Mouse (Mus musculus) natural killer cell, adult 2 months (primary cell): ENCODE results near the gene Ankrd40.

ENCODE experiments used
- DNase-seq, 2 experiments: peaks; one replicate each; pipeline ENCODE4 v3.0.0; 2022; ENCODE audit warnings: low spot score in 2 of 2

The Ankrd40 gene

GRCm38 (mm10) chr11:94327693-94328643 lies at the start of gene Ankrd40:
TSS of gene Ankrd40 (plus strand) at chr11:94328001.
- DNase-seq = peak; percentile 82 to 89

DNA sequence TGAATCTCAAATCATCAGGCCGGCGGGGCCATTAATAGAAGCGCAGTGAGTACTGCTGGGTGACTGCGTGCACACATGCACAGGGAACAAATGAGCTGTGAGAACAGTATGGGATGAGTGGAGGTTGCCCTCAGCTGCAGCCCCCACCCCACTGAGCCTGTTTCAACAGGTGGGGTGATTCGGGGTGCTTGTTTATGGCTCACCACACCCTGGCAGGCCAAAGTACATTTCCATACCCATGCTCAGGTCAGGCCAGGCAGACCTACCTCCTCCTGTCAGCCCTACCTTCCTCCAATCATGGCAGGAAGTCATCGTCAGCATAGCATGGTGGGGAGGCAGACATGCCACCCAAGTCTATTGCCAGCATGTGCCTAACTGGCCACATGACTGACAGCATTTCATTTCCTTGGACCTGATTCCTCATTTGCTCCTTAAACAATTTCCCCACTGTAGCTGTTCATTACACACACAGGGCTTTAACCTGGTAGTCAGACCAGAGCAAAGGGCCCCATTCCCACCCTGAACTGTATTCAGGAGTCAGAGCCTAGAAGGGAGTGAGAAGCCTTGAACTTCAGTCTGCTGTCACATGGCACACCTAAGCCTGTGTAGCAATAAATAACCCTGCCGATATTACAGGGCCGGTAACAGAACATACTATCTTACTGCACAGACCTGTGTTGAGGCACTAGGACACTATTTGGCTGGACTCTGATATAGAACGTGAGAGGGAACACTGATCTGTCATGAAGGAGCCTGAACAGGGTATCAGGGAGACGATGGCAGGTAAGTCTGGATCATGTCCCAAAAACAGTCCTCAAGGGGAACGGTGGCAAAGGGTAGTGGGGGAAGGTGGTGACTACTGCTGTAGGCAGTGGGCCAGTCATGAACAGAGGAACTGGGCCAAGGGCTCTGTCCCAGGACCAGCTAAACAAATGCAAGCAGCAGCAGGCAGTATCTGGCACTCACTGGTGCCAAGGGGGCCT lies 46.3 kb upstream of the Ankrd40 start, which contains the start of gene Gm21885:
Gm21885 (plus strand) TSS at position 675 of the 983 bp plus-strand sequence.
- no peak for DNase-seq

GRCm38 (mm10) chr11:94282291-94282690 lies 45.5 kb upstream of the Ankrd40 start:
- DNase-seq = no peak

DNA sequence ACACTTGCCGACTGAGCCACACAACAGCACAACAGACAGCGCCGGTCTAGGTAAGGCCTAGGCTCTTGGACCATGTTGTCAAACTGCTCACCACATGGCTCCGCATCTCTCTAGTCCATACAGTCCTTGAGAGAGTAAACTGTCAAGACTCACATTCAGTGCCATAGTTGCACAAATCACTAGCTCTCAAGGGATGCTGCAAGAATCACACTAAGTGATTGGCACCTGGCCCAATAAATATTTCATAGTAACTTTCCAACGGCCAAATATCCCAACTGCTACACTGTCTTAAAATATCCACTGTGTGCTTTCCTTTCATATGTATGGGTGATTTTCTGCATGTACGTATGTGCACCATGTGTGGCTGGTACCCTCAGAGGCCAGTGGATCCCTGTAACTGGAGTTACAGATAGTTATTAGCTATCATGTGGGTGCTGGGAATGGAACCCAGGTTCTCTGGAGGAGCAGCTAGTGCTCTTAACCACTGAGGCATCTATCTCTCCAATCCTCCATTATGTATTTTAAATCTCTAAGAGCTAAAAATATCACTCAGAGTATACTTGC lies 44.2 kb upstream of the Ankrd40 start:
- no peak for DNase-seq

- no peak for DNase-seq
These were observed 41.8 kb upstream of the Ankrd40 start for GRCm38 (mm10) chr11:94285886-94286574.

DNA sequence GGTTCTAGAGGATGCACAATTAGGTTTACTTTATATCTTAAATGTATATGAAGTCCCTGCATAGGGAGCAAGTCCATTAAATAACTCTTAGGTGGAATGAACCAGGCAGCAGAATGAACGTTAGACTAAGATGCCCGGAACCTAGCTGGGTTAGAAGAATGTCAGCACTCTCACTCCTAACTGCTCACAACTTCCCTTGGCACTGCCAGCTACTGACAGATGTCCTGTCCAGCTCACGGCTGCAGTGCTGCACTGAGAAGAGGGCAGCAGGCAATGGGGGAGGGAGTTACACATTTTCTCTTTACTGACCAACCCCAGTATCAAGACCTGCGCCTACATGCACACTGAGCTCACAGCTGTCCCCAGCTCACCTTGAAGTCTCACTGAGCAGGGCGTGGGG lies 40.7 kb upstream of the Ankrd40 start:
- DNase-seq = no peak

GRCm38 (mm10) chr11:94290062-94290740 lies 37.6 kb upstream of the Ankrd40 start:
- no peak for DNase-seq

- DNase-seq = no peak
These were observed 32.6 kb upstream of the Ankrd40 start for GRCm38 (mm10) chr11:94294996-94295845.

DNA sequence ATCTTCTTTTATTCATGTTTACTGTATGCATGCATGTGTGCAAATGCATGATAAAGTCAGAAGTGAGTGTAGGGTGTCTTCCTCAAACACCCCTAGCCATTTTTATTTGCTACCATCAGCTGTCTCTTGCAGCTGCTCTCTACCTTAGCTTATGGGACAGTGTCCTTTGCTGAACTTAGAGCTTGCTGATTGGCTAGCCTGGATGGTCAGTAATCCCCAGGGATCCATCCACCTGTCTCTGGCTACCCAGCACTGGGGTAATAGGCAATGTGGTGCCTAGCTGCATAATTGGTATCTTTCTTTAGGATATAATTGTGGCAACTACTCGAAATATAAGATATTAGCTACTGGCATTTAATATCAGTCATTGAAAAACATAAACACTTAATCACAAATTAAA lies 15.1 kb upstream of the Ankrd40 start:
- no peak for DNase-seq

DNA sequence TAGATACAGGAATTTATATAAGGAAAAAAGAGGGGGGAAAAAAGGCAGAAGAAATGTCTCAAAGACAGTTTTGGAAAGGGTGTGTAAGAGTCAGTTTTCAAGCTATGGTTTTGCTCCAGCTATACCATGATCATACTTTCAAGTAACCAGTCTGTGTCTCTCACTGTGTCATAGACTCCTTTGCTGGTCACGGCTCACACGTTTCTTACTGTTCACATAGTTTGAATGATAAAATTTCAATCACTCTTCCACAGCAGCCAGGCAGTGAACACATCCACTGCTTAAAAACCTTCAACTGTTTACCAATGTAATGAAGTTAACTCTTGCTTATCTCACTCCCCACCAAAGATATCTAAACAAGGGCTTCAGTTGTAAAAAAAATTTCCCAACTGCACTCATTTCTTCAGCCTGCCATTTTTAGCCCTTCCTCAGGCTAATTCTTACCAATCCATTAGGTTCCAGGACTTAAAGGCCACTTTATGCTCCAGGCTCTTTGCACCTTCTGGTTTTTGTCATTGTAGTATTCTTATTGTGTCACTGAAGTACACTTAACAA lies 13.6 kb upstream of the Ankrd40 start:
- DNase-seq = no peak

DNA sequence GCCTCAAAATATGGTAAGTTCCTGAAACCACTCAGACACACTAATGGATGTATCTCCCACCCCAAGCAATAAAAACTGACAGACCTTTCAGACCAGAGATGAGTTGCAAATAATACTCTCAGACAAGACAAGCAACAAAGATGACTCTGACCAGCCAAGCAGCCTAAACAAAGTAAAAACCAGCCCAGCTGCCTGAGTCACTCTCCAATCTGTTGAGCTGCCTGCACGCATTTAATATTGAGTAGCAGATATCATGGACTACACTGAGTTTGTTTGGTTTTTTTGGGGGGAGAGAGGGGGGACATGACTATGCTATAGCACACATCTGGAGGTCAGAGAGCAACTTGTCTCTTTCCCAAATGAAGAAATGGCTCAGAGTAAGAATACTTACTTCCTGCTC lies 12.5 kb upstream of the Ankrd40 start:
- DNase-seq = no peak

- DNase-seq = no peak
These were observed 11.3 kb upstream of the Ankrd40 start for GRCm38 (mm10) chr11:94316528-94316927.

GRCm38 (mm10) chr11:94317014-94317413 lies 10.8 kb upstream of the Ankrd40 start:
- DNase-seq = no peak

GRCm38 (mm10) chr11:94317515-94317914 lies 10.3 kb upstream of the Ankrd40 start:
- DNase-seq = no peak

DNA sequence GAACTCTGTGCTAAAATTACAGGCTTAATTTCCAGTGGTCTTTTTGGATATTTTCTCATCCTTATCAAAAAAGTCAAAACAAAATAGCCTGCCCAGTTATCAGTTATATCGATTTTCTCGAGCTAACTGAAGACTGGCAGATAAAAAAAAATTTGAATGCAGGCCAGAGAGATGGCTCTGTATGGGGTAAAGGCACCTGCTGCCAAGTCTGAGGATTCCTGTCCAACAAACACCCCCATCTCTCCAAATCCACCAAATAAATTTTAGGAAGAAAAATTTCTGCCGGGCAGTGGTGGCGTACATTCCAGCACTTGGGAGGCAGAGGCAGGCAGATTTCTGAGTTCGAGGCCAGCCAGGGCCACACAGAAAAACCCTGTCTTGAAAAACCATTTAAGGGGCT lies 9.7 kb upstream of the Ankrd40 start:
- DNase-seq = no peak

GRCm38 (mm10) chr11:94320969-94321930 lies 6.6 kb upstream of the Ankrd40 start:
- DNase-seq = no peak

DNA sequence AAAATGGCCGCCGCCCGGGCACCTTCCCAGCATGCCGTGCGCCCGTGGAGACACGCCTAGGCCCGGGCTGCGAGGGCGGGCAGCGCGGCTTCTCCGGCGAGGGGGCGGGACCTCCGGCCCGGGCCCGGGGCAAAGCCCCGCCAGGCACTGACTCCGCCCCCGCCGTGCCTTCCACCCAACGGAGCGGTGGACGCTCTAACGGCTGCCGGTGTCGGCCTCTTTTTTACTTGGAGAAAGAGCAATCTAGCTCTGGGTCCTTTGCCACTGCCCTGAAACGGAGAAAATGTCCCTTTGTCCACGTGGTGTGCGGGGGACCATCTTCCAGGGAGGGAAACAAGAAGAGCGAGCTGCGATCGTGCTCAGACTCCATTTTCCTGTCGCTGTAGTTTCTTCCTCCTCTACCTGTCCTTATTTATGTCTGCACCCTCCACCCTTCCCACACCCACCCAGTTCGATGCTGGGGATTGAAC lies 5.8 kb upstream of the Ankrd40 start, which contains the start of gene Luc7l3:
Luc7l3 (minus strand) TSS at position 58 of the 470 bp plus-strand sequence.
- DNase-seq = peak; percentile 84 to 90

- no peak for DNase-seq
These were observed 5.2 kb upstream of the Ankrd40 start for GRCm38 (mm10) chr11:94322636-94323035.
